Mouse (Mus musculus) adrenal gland, adult 18-20 months (tissue): ENCODE measurements around the gene Snx32. TPM values are rescaled to one million over a fixed set of nuclear protein-coding genes. Genes with fewer than 3 reads are reported as not detected.
"Not testable (repeated sequence)": the region's sequence is repeated elsewhere in the genome, so short reads cannot be mapped to it uniquely, and the experiment has no call there.

Source experiments
- DNase-seq, 2 experiments: peaks; one replicate each; pipeline ENCODE4 v3.0.0; 2021 to 2022; ENCODE audit warnings: low spot score in 2 of 2
- total RNA-seq, 2 experiments: library from RNA; stranded (reverse); gene quantifications; 1 replicate in 1 of 2; 2 replicates in 1 of 2; pipeline ENCODE4 v1.2.3; 2021

Snx32 gene
- total RNA-seq, 2 experiments from 2014 or later = 12.3 to 12.4 TPM

GRCm38 (mm10) chr19:5512091-5513004 is 2.0 kb upstream of the Snx32 start:
- no peak for DNase-seq

GRCm38 (mm10) chr19:5511074-5511632 is 815 bp upstream of the Snx32 start:
- DNase-seq = no peak

GRCm38 (mm10) chr19:5503687-5504086 is 6.7 kb downstream of the Snx32 start, which contains the start of gene 1700020D05Rik:
TSS of gene 1700020D05Rik (minus strand) at chr19:5503787.
- no peak for DNase-seq

- no peak for DNase-seq
Measured at GRCm38 (mm10) chr19:5500330-5500875, 9.9 kb downstream of the Snx32 start.

GRCm38 (mm10) chr19:5496052-5496370 is 14.3 kb downstream of the Snx32 start:
- DNase-seq = peak in 1 of 2 experiments; percentile 19

GRCm38 (mm10) chr19:5495353-5496051 is 14.8 kb downstream of the Snx32 start:
- no peak for DNase-seq

GRCm38 (mm10) chr19:5494314-5494713 is 16.0 kb downstream of the Snx32 start:
- DNase-seq = no peak

- peak in 1 of 2 experiments; percentile 23 for DNase-seq
Measured at GRCm38 (mm10) chr19:5493301-5493721, 17.0 kb downstream of the Snx32 start.

- peak in 1 of 2 experiments; percentile 19 for DNase-seq
Measured at GRCm38 (mm10) chr19:5492641-5493040, 17.7 kb downstream of the Snx32 start.

- peak; percentile 80 to 82 for DNase-seq
Measured at GRCm38 (mm10) chr19:5490898-5491708, 19.2 kb downstream of the Snx32 start.

GRCm38 (mm10) chr19:5490313-5490897 is 19.9 kb downstream of the Snx32 start, which contains the start of gene Cfl1:
TSS of gene Cfl1 (plus strand) at chr19:5490455.
- peak; percentile 91 for DNase-seq

- DNase-seq = not testable (repeated sequence)
Measured at GRCm38 (mm10) chr19:5489721-5490120, 20.6 kb downstream of the Snx32 start.

GRCm38 (mm10) chr19:5488878-5489571 is 21.3 kb downstream of the Snx32 start:
- peak; percentile 93 for DNase-seq

GRCm38 (mm10) chr19:5487768-5488550 is 22.4 kb downstream of the Snx32 start, which contains the start of gene Mus81:
TSS of gene Mus81 (minus strand) at chr19:5488402.
- DNase-seq = peak; percentile 99

- no peak for DNase-seq
Measured at GRCm38 (mm10) chr19:5486771-5487170, 23.6 kb downstream of the Snx32 start.

GRCm38 (mm10) chr19:5486286-5486685 is 24.1 kb downstream of the Snx32 start:
- DNase-seq = peak in 1 of 2 experiments; percentile 26

GRCm38 (mm10) chr19:5485821-5486220 is 24.5 kb downstream of the Snx32 start:
- no peak for DNase-seq

GRCm38 (mm10) chr19:5485371-5485770 is 25.0 kb downstream of the Snx32 start:
- DNase-seq = no peak

GRCm38 (mm10) chr19:5484496-5484895 is 25.8 kb downstream of the Snx32 start:
- no peak for DNase-seq
